Mouse (Mus musculus): ENCODE data around the gene Fam185a. TPM values are rescaled to one million over a fixed set of nuclear protein-coding genes. Genes with fewer than 3 reads are reported as not detected.

The Fam185a gene
- total RNA-seq (2015) = 9.1 and 14.7 TPM in 2 replicates
- total RNA-seq (2017) = 15.2 and 17.2 TPM in 2 replicates

DNA sequence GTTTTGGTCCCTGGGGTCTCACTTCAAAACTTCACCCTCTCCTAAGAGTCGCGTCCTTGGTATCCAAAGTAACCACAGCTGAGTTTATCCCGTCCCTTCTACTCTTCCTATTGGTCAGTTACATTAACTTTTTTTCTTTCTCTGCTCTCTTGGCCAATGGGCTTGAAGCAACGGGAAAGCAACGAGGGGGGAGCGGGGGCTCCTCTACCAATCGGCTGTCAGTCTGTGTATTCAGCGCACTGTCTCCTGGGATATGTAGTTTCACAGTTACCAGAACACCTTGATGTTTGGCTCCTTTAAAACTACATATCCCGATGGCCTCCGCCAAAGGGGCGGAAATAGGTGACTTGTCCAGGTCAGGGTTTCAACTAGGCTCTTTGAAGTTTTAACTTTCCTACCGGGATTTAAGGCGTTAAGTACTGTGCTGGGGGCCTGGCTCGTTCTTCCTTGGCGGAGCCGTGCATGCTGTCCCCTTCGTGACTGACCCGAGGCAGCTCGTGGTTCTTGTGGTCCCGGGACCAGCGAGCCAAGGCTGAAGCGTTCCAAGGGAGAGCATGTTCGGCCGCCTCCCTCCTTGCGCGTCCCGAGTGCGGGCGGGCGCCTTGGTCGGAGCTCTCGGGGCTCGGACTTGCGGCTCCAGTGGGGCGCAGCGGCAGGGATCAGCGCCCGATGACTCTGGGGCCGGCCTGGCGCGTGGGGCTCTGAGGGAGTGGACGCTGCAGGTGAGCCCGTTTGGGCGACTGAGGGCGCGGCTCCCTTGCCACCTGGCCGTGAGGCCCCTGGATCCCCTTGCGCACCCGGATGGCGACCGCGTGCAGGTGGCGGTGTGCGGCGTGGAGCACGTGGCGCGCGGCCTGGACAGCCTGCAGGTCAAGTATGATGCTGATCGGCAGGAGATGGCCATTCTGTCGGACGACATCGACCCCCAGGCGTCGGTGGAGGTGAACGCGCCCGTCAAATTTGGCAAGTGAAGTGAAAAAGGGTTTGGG lies at the start of gene Fam185a, which contains the start of gene Ccdc146:
TSS of gene Fam185a (plus strand) at position 345 of the 989 bp plus-strand sequence.
TSS of gene Ccdc146 (minus strand) at position 64 of the 989 bp plus-strand sequence.
- peak; percentile 98 for ATAC-seq (replicated peaks; ENCODE audit: poor library complexity)

DNA sequence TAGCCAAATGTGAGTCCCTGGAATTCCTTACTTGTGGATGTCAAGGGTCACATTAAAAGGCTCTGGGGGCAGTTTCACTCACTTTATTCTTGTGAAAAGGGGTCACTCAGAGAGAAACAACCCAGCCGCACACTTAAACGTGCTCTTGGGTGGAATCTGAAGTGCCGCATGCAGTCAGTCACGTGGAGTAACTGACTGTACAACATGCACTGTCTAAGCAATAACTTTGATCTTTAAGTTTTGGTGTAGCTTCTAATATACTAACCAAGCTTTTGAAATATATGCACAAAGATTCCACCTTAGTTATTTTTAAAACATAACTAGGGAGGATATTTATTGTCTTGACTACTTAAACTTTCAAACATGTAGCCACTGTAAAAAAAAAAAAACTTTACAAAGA lies 47.8 kb upstream of the Fam185a start:
- ATAC-seq (replicated peaks; ENCODE audit: poor library complexity) = no peak

DNA sequence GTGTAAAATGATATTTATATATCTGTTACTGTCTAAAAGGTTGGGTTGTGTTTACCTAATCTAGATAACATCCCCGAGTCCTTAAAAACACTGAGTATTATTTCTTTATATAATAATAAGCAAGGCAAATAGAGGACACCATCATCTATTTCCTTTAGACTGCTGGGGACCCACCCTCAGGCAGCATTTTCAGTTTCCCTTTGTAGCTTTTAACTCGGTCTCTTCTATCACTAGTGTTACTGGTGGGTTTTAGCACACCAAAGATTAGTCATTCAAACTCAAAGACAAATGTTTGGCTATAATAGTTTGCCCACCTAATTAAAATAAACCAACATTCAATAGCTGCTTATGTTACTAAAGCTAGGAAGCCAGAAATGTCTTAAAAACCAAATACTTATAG lies 46.4 kb upstream of the Fam185a start:
- ATAC-seq (replicated peaks; ENCODE audit: poor library complexity) = no peak

GRCm38 (mm10) chr5:21381986-21382385 lies 42.8 kb upstream of the Fam185a start:
- ATAC-seq (replicated peaks; ENCODE audit: poor library complexity) = no peak

- ATAC-seq (replicated peaks; ENCODE audit: poor library complexity) = no peak
These were observed 42.1 kb upstream of the Fam185a start for GRCm38 (mm10) chr5:21382678-21383077.

DNA sequence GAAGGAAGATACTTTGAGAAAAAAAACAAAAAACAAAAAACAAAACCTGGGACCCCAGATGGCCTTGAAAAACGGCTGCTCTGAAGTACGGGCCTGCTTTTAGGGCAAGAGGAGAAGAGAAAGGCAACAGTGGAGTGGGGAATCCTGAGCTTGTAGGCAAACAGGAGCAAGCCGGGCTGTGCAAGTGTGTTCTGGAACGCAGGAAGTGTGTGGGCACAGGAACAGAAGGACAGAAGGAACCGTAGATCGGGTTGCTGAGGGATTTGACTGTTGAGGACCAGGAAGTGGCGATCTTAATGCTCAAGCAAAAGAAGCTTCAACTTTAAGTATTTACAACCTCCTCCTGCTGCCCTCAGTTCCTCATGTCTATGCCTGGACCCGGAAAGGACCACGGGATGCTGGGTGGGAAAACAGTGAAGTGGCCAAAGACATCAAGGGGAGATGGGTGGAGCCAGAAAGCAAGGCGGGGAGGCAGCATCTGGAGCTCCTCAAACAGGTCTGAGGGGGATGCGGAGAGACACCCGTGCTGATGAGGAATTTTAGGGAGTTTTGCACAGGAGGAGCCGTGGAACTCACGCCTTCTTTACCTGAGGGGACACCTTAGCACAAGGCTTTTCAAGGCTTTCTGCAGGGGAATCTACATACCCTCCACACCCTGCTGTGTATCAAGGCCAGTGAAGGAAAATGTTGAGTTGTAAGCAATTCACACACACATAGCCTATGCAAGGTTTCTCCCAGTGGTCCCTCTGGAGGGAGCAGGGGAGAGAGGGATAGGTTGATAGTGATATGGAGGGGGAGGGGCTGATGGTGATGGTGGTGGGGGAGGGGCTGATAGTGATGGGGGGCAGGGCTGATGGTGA lies 41.1 kb upstream of the Fam185a start:
- peak; percentile 24; the same call in 1 of the 2 replicates for ATAC-seq (replicated peaks; ENCODE audit: poor library complexity)

GRCm38 (mm10) chr5:21384252-21384960 lies 40.4 kb upstream of the Fam185a start:
- ATAC-seq (replicated peaks; ENCODE audit: poor library complexity) = no peak

DNA sequence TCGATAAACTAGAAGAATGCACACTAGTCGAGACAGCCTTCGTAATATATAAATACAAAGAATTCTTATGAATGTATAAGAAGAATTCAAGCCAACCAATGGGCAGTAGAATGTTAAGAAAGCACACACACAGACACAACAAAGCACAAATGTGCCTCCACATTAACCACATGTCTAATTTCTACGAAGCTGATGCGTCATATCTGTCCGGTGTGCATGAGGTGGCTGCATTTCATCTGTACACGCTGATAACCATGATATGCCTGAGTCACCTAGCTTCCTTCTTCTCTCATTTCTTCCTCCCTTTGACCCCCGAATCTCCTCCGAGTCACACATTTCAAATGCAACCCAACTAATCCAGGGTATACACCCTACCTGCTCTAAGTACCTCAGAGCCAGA lies 39.8 kb upstream of the Fam185a start:
- ATAC-seq (replicated peaks; ENCODE audit: poor library complexity) = peak; percentile 48

GRCm38 (mm10) chr5:21386432-21386831 lies 38.3 kb upstream of the Fam185a start:
- peak; percentile 68 for ATAC-seq (replicated peaks; ENCODE audit: poor library complexity)

DNA sequence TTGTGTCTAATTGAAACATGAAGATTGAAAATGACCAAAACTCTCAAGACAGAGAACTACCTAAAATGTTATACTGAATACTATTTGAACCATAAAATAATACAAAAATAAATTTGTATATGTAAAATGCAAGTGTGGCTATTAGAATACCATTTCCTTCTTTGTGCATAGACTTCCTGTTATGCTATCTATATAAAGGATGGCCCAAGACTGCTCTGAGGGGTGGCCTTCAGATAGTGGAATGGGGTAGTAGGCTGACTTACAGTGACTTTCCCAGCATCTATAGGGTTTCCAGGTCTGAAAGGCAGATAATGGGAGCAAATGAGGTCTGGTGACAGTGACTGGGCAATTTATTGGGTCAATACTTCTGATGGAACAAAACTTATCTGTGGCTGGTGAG lies 37.4 kb upstream of the Fam185a start:
- ATAC-seq (replicated peaks; ENCODE audit: poor library complexity) = 0 out of 2 replicates have a peak, but pooled peaks have one; percentile 18

DNA sequence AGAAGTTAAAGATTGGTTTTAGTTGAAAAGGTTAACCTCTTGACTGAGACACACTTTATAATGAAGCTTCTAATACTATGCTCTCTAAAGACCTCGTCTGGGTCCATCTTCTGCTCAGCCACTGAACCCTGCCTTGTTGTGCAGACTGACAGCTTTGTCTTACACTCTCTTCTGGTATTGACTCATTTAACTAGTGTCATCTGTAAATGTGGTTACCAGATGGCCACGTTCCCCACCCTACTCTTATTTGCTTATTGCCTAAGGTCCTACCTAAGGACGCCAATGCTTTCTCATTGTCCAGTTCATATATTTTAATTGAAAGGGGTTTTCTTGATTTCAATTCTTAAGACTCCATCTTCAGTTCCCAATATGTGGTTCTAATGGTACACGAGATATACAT lies 35.9 kb upstream of the Fam185a start:
- no peak for ATAC-seq (replicated peaks; ENCODE audit: poor library complexity)

GRCm38 (mm10) chr5:21391616-21392384 lies 33.0 kb upstream of the Fam185a start:
- no peak for ATAC-seq (replicated peaks; ENCODE audit: poor library complexity)

DNA sequence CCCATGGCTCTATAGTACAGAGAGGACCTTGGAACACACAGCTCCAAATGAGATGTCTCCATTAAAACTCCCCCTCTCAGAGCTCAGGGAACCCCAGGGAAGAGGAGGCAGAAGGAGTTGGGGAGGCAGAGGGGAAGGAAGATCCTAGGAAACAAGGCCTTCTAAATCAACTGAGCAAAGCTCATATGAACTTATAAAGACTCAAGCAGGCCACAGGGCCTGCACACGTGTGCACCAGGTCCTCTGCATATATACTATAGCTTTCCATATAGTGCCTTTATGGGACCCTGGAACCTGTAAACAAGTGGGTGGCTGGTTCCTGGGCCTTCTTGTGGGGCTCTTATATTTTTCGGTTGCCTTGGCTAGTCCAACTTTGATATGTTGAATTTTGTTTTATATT lies 30.2 kb upstream of the Fam185a start:
- ATAC-seq (replicated peaks; ENCODE audit: poor library complexity) = no peak

- peak; percentile 98 for ATAC-seq (replicated peaks; ENCODE audit: poor library complexity)
These were observed 29.4 kb upstream of the Fam185a start for GRCm38 (mm10) chr5:21395205-21395840.

GRCm38 (mm10) chr5:21411261-21411666 lies 13.5 kb upstream of the Fam185a start:
- peak; percentile 90 for ATAC-seq (replicated peaks; ENCODE audit: poor library complexity)

DNA sequence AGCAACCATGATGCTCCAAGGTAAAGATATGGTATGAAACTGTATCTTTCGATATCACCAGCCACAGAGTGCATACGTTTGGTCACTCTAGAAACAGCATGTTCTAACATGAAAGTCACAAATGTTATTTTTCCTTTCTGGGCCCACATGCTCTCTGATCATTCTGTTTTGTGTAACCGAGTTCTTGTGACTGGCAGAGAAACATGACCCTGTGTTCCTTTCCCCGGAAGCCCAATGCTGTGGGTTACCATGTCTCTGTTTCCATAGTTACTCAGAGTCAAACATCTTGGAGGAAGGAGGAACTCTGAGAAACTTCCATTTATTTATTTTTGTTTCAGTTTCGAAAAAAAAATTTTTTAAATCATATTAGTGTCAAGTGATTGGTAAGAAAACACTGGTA lies 12.7 kb upstream of the Fam185a start:
- peak; percentile 75 for ATAC-seq (replicated peaks; ENCODE audit: poor library complexity)

- no peak for ATAC-seq (replicated peaks; ENCODE audit: poor library complexity)
These were observed 11.4 kb upstream of the Fam185a start for GRCm38 (mm10) chr5:21413322-21413721.

DNA sequence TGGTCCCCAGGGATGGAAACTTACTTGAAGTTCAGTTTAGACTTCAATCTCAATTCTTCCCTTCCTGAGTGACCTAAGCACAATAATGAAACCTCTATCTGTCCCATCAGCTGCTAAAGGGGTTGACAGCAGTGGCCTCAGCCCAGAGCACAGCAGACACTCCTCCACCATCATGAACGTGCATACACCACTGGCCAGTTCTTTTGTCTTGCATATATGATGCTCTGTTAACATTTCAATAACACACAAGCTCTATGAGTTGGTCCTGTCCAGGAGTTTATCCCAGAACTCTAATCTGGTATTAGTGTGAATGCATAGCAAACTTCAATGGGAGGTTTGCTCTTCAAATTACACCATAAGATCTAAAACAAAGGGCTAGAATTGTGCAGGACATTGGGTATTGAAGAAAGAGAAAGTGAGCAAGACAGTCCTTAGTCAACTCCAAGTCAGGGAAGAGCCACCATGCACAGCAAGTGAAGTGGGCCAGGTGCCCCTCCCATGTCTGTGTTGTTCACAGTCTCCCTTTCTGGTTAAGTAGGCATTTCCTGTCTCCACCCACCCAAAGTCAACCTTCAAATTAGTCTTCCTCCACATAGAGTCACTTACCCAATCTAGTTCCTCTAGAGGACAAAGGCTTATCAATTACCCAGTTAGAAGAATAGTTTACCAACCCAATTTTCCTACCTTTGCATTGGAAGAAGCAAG lies 10.5 kb upstream of the Fam185a start:
- ATAC-seq (replicated peaks; ENCODE audit: poor library complexity) = no peak

- no peak for ATAC-seq (replicated peaks; ENCODE audit: poor library complexity)
These were observed 6.1 kb upstream of the Fam185a start for GRCm38 (mm10) chr5:21418613-21419012.

All from megakaryocyte progenitor cell, adult 5-6 weeks (primary cell).